Mouse (Mus musculus): ENCODE measurements around the gene Rbfox3. TPM values are rescaled to one million over a fixed set of nuclear protein-coding genes. Genes with fewer than 3 reads are reported as not detected.

Rbfox3 gene
- polyA plus RNA-seq, 1 experiment from 2014 or later: 51.1 TPM

DNA sequence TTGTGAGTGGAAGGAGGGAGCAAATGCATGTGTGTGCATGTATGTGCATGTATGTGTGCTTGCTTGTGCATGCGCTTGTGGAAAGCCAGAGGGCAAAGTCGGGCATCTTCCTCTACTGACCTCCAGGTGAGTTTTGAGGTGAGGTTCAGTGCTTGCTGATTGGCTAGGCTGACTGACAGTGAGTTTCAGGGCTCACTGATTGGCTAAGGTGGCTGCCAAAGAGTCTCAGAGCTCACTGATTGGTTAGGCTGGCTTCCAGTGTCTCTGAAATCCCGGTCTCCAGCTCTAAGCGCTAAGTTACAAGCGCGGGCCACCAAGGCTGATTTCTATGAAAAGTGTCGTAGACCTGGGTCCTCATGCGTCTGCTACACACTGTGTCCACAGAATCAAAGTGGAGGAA, 185.0 kb downstream of the Rbfox3 start:
- Histone ChIP-seq H3K27me3 (no peaks in the 10 kb centered on the region), H3K9ac (replicated peaks) (no peak overlapping the region), H3K27ac (replicated peaks) (no peak overlapping the region), H3K36me3 (no peaks in the 10 kb centered on the region), H3K4me2 (replicated peaks) (no peak overlapping the region), H3K4me3 (no peak overlapping the region), H3K4me1 (peaks cover 23% of the 10 kb centered on the region), H3K9me3 (no peaks in the 10 kb centered on the region)
- ATAC-seq (replicated peaks): no peak
- 83% methylated on average over 8 of the region's 8 CpGs for WGBS

DNA sequence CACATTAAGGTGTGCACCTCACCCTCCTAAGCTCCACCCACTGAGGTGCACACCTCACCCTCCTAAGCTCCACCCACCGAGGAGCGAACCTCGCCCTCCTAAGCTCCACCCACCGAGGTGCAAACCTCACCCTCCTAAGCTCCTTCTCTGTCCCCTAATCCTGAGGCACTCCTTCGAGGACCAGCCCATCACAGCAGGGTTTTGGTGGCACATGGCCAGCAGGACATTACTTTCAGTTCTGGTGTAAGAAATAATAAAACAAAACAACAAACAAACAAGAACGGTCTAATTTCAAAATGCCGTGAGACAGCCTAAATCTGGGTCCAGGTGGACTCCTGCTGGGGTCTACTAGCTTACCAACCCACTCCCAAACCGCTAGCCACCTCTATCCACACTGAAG, 187.0 kb downstream of the Rbfox3 start:
- peaks cover 21% of the 10 kb centered on the region for H3K4me1 ChIP-seq

DNA sequence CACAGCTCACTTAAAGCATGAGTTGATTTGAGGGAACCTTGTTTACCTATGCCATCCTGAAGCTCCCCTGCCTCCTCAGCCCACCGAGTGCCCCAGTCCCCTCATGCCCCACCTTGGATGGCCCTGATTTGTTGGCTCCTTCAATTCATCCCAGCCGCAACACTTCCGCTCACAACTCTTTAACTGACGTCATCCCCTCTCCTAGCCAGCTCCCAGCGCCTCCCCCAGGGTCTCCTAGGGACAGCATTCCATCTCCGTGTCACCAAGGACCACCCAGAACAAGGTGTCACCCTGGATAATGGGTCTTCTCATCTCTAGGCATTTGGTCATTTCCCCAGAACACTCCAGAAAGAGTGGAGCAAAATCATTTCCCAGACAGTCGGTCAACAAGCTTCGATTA, 188.2 kb downstream of the Rbfox3 start:
- no peak overlapping the region for H3K4me2 ChIP-seq (replicated peaks)
- no peaks in the 10 kb centered on the region for H3K9me3 ChIP-seq
- no peaks in the 10 kb centered on the region for H3K27me3 ChIP-seq
- WGBS: 72% methylated on average over 8 of the region's 8 CpGs
- H3K36me3 ChIP-seq: no peaks in the 10 kb centered on the region
- ATAC-seq (replicated peaks): no peak
- H3K4me1 ChIP-seq: peaks cover 8% of the 10 kb centered on the region; the same call in 1 of the 2 replicates
- no peak overlapping the region for H3K9ac ChIP-seq (replicated peaks)
- H3K27ac ChIP-seq (replicated peaks): no peak overlapping the region
- H3K4me3 ChIP-seq: no peak overlapping the region

More for the DNA sequence above, 187.0 kb downstream of the Rbfox3 start:
- Histone ChIP-seq H3K4me3 (no peak overlapping the region), H3K9me3 (no peaks in the 10 kb centered on the region), H3K36me3 (no peaks in the 10 kb centered on the region), H3K9ac (replicated peaks) (no peak overlapping the region), H3K27ac (replicated peaks) (no peak overlapping the region), H3K27me3 (no peaks in the 10 kb centered on the region), H3K4me2 (replicated peaks) (no peak overlapping the region)
- 84% methylated on average over 8 of the region's 8 CpGs for WGBS
- ATAC-seq (replicated peaks): no peak

- Histone ChIP-seq H3K4me2 (replicated peaks) (no peak overlapping the region), H3K9me3 (no peaks in the 10 kb centered on the region), H3K27ac (replicated peaks) (no peak overlapping the region), H3K4me1 (peaks cover 4% of the 10 kb centered on the region; the same call in 1 of the 2 replicates), H3K36me3 (no peaks in the 10 kb centered on the region), H3K4me3 (no peak overlapping the region), H3K27me3 (no peaks in the 10 kb centered on the region), H3K9ac (replicated peaks) (no peak overlapping the region)
- ATAC-seq (replicated peaks): no peak
- 71% methylated on average over 6 of the region's 6 CpGs for WGBS
Measured at GRCm38 (mm10) chr11:118721898-118722297, 189.5 kb downstream of the Rbfox3 start.

DNA sequence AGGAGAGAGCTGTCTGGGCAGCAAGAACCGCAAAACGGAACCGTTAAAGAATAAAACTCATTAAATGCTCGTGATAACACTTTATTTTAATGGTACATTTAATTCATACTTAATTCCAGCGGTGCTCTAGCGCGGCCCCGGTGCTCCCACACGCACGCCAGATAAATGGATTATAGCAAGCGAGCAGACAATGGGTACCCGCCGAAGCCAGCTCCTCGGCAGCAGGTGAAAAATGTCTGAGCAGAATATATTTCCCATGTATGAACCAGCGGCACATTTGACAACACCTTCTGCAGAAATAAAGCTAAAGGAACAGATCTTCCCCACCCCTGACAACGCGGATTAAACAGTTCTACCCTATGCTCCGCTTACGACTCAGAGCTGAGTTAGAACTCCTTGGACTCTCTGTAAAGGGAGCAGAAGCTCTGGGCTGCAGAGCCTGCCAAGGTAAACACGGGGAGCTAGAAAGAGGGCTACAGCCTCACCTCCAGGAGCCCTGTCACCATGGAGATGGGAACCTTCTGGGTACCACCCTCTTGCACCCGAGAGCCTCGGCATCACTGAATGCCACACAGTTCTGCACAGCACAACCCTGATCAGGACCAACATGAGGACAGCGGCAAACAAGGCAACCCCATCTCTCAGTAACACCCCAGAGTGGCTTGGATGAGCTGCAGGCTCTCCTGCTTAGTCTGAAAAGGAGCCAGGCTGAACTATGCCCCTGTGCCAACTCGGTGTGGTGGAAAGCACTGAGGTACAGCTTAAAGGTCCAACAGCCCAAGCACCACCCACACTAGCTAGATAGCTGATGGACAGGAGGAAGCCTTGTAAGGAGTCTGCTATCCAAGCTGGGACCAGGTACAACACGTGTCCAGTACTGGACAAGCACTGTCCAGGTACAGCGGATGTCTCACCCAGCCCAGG, 196.5 kb downstream of the Rbfox3 start:
- peaks cover 42% of the 10 kb centered on the region for H3K4me1 ChIP-seq
- no peaks in the 10 kb centered on the region for H3K36me3 ChIP-seq
- H3K9ac ChIP-seq (replicated peaks): no peak overlapping the region
- ATAC-seq (replicated peaks): 0 out of 2 replicates have a peak, but pooled peaks have one; percentile 24
- H3K27ac ChIP-seq (replicated peaks): peak overlapping the region; percentile 59
- no peak overlapping the region for H3K4me2 ChIP-seq (replicated peaks)
- no peaks in the 10 kb centered on the region for H3K27me3 ChIP-seq
- 69% methylated on average over 26 of the region's 26 CpGs for WGBS
- no peaks in the 10 kb centered on the region for H3K9me3 ChIP-seq
- H3K4me3 ChIP-seq: no peak overlapping the region

- no peak overlapping the region for H3K9ac ChIP-seq (replicated peaks)
- WGBS: 61% methylated on average over 4 of the region's 4 CpGs
- H3K4me1 ChIP-seq: peaks cover 42% of the 10 kb centered on the region
- no peaks in the 10 kb centered on the region for H3K9me3 ChIP-seq
- peak overlapping the region; percentile 66 for H3K27ac ChIP-seq (replicated peaks)
- no peak for ATAC-seq (replicated peaks)
- no peaks in the 10 kb centered on the region for H3K27me3 ChIP-seq
- H3K4me2 ChIP-seq (replicated peaks): no peak overlapping the region
- no peaks in the 10 kb centered on the region for H3K36me3 ChIP-seq
- no peak overlapping the region for H3K4me3 ChIP-seq
Measured at GRCm38 (mm10) chr11:118712761-118713160, 198.6 kb downstream of the Rbfox3 start.

GRCm38 (mm10) chr11:118712058-118712457, 199.3 kb downstream of the Rbfox3 start:
- Histone ChIP-seq H3K27me3 (no peaks in the 10 kb centered on the region), H3K4me2 (replicated peaks) (no peak overlapping the region), H3K9ac (replicated peaks) (no peak overlapping the region), H3K4me3 (no peak overlapping the region), H3K4me1 (peaks cover 42% of the 10 kb centered on the region), H3K9me3 (no peaks in the 10 kb centered on the region), H3K27ac (replicated peaks) (peak overlapping the region; percentile 66; the same call in 1 of the 2 replicates), H3K36me3 (no peaks in the 10 kb centered on the region)
- 70% methylated on average over 9 of the region's 9 CpGs for WGBS
- ATAC-seq (replicated peaks): no peak

- Histone ChIP-seq H3K4me2 (replicated peaks) (no peak overlapping the region), H3K4me1 (peaks cover 38% of the 10 kb centered on the region), H3K27ac (replicated peaks) (no peak overlapping the region), H3K9ac (replicated peaks) (no peak overlapping the region), H3K27me3 (no peaks in the 10 kb centered on the region), H3K9me3 (no peaks in the 10 kb centered on the region), H3K4me3 (no peak overlapping the region), H3K36me3 (no peaks in the 10 kb centered on the region)
- no peak for ATAC-seq (replicated peaks)
- WGBS: 81% methylated on average over 5 of the region's 5 CpGs
Measured at GRCm38 (mm10) chr11:118710035-118710434, 201.4 kb downstream of the Rbfox3 start.

DNA sequence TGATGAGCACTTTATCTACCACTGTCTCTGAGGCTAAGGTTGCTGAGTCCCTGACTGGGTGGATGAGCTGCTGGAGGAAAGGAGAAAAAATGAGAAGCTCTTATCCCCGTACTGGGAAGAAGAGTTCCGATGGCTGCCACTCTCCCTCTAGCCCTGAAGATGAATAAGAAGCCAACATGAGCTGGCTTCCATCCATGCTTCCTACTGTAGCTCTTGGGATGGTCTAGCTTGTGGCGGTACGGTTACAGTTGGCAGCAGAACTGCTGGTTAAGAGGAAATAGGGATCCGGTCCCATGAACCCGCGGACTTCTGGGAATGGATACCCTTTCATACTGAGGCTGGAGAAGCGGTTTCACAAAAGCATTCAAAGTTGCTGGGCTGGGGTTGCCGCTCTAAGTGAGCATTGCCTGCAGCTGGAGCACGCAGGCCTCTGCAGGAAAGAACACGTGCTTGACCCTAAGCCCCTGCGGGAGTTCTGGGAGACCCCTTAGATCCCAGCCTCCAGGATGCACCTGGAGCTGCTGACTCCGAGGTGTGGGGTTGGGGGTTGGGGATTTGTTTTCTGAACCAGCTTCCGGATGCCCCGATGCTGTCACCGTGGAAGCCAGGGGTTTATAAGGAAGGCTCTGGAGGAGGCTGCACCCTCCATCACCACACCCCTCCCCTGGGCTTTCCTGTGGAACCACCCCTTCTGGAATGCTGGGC, 215.0 kb downstream of the Rbfox3 start:
- H3K27me3 ChIP-seq: no peaks in the 10 kb centered on the region
- no peaks in the 10 kb centered on the region for H3K36me3 ChIP-seq
- no peak overlapping the region for H3K4me3 ChIP-seq
- H3K4me2 ChIP-seq (replicated peaks): no peak overlapping the region
- H3K9ac ChIP-seq (replicated peaks): no peak overlapping the region
- H3K9me3 ChIP-seq: no peaks in the 10 kb centered on the region
- peaks cover 7% of the 10 kb centered on the region; the same call in 1 of the 2 replicates for H3K4me1 ChIP-seq
- ATAC-seq (replicated peaks): no peak
- WGBS: 64% methylated on average over 16 of the region's 16 CpGs
- peak overlapping the region; percentile 41; the same call in 1 of the 2 replicates for H3K27ac ChIP-seq (replicated peaks)

DNA sequence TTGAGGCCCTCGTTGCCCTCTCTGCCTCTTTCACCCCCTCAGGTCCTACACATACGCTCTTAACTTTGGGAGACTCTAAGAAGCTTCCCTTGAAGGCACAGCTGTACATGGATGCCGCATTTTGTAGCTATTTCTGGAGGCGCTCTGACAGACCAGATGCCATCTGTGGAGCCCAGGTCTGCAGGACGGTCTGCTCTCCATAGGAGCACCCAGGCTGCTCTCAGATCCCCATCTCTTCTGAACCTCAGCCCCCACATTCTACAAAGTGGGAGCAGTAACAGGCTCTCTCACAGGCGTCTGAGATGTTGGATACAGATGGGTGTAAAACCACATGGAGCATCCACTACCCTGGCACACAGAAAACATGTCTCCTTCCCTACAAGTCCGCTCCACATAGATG, 218.1 kb downstream of the Rbfox3 start:
- Histone ChIP-seq H3K27me3 (no peaks in the 10 kb centered on the region), H3K36me3 (no peaks in the 10 kb centered on the region), H3K4me2 (replicated peaks) (no peak overlapping the region), H3K27ac (replicated peaks) (no peak overlapping the region), H3K9ac (replicated peaks) (no peak overlapping the region), H3K4me1 (peaks cover 7% of the 10 kb centered on the region; the same call in 1 of the 2 replicates), H3K9me3 (no peaks in the 10 kb centered on the region), H3K4me3 (no peak overlapping the region)
- ATAC-seq (replicated peaks): no peak
- 84% methylated on average over 7 of the region's 7 CpGs for WGBS

DNA sequence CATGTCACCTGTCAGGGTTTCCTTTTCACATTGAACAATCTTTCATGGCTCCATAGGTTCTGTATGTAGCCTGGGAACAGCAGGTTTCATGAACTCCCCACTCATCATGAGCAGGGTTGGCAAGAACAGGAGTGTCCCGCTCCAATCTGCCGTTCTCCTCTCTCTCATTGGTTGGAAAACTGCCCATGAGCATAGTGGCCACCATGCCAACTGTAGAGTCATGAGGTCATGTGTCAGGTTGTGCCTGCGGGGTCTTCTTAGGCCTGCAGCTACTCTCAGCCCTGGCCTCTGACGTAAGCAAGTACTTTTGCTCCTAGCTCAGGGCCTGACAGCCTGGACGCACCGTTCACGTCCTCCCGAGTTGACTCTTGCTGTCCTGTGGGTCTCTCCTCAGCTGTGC, 221.1 kb downstream of the Rbfox3 start:
- 0 out of 2 replicates have a peak, but pooled peaks cover 3% of the 10 kb centered on the region for H3K27me3 ChIP-seq
- no peak overlapping the region for H3K4me2 ChIP-seq (replicated peaks)
- no peaks in the 10 kb centered on the region for H3K36me3 ChIP-seq
- H3K27ac ChIP-seq (replicated peaks): no peak overlapping the region
- no peaks in the 10 kb centered on the region for H3K9me3 ChIP-seq
- WGBS: 89% methylated on average over 8 of the region's 8 CpGs
- H3K4me1 ChIP-seq: peaks cover 9% of the 10 kb centered on the region
- no peak overlapping the region for H3K9ac ChIP-seq (replicated peaks)
- no peak for ATAC-seq (replicated peaks)
- no peak overlapping the region for H3K4me3 ChIP-seq

DNA sequence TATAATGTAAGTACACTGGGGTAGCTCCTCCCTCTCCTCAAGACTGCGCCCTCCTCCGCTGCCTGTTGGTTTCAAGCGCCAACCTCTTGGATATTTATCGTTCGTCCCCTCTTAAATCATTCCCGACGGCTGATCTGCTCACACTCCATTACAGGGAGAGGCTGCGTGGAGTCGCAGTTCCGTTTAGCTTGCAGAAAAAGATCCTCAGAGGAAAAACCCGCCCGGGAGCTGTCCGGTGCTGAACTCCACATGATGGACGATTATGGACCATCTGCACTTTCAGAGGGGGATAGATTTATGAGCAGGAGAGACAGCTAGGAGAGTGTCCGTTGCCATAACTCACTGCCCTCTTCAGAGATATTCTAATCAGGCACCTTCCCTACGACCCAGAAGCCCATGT, 226.0 kb downstream of the Rbfox3 start:
- no peak overlapping the region for H3K27ac ChIP-seq (replicated peaks)
- H3K4me1 ChIP-seq: peaks cover 19% of the 10 kb centered on the region
- ATAC-seq (replicated peaks): no peak
- WGBS: 12% methylated on average over 16 of the region's 16 CpGs
- no peaks in the 10 kb centered on the region for H3K9me3 ChIP-seq
- no peak overlapping the region for H3K9ac ChIP-seq (replicated peaks)
- no peak overlapping the region for H3K4me3 ChIP-seq
- no peak overlapping the region for H3K4me2 ChIP-seq (replicated peaks)
- no peaks in the 10 kb centered on the region for H3K36me3 ChIP-seq
- 0 out of 2 replicates have a peak, but pooled peaks cover 3% of the 10 kb centered on the region for H3K27me3 ChIP-seq
